Mouse (Mus musculus): ENCODE measurements around the gene Cnih1.

- TF ChIP-seq POLR2A (IDR thresholded peaks at IDR 0.05; ENCODE audit: low read depth, low read length) (no peak), CTCF (conservative IDR thresholded peaks at IDR 0.05; ENCODE audit: insufficient read depth, insufficient read length, low read depth, low read length) (no peak)
Observed at GRCm38 (mm10) chr14:46827430-46827829, 39.2 kb upstream of the Cnih1 start.
